Mouse (Mus musculus) MEL (cell line): ENCODE measurements around the gene Zp1.

Experiments
- CHD1 ChIP-seq: IDR thresholded peaks from 2 replicates; pipeline ENCODE4 v1.6.1; 2012; ENCODE audit warnings: low read depth, mild to moderate bottlenecking, inconsistent platforms, low read length, improper control_type of control experiment
- EP300 ChIP-seq, 2 experiments: IDR thresholded peaks; 2 replicates each; pipeline ENCODE4 v1.6.1; 2011; ENCODE audit warnings: improper control_type of control experiment in 2 of 2, low read length in 2 of 2, low read depth in 1 of 2, mild to moderate bottlenecking in 1 of 2
- GATA1 ChIP-seq: IDR thresholded peaks from 2 replicates; pipeline ENCODE4 v1.6.1; 2011; ENCODE audit warnings: low read depth, low read length, improper control_type of control experiment
- HCFC1 ChIP-seq: IDR thresholded peaks from 2 replicates; pipeline ENCODE4 v1.6.1; 2012; ENCODE audit warnings: low read depth, mild to moderate bottlenecking, inconsistent platforms, low read length, improper control_type of control experiment, moderate library complexity
- MAFK ChIP-seq: IDR thresholded peaks from 2 replicates; pipeline ENCODE4 v1.6.1; 2011; ENCODE audit warnings: low read depth, mild to moderate bottlenecking, low read length, improper control_type of control experiment, borderline replicate concordance
- MAX ChIP-seq: IDR thresholded peaks from 2 replicates; pipeline ENCODE4 v1.6.1; 2011; ENCODE audit warnings: low read length, improper control_type of control experiment
- POLR2A ChIP-seq, 2 experiments: IDR thresholded peaks; 2 replicates each; pipeline ENCODE4 v1.6.1; 2011 to 2012; ENCODE audit warnings: low read length in 2 of 2, mild to moderate bottlenecking in 2 of 2, control low read depth in 1 of 2, improper control_type of control experiment in 1 of 2, low read depth in 1 of 2, moderate library complexity in 1 of 2; ENCODE audit not compliant: control insufficient read depth in 1 of 2, insufficient read depth in 1 of 2, poor library complexity in 1 of 2
- TAL1 ChIP-seq: IDR thresholded peaks from 2 replicates; pipeline ENCODE4 v1.6.1; 2012; ENCODE audit warnings: mild to moderate bottlenecking, inconsistent platforms, low read length, moderate library complexity, mixed read lengths

- TF ChIP-seq GATA1 = no peak
- TF ChIP-seq POLR2A (IDR thresholded peaks at IDR 0.05; ENCODE audit: control insufficient read depth in 1 of 2, insufficient read depth in 1 of 2, low read depth in 1 of 2, low read length in 2 of 2, poor library complexity in 1 of 2) = no peak
- TF ChIP-seq EP300 (IDR thresholded peaks at IDR 0.05; ENCODE audit: low read depth in 1 of 2, low read length in 2 of 2) = no peak
- no peak for TF ChIP-seq HCFC1
- TF ChIP-seq MAFK = no peak
- TF ChIP-seq CHD1 = no peak
- TF ChIP-seq MAX = no peak
- no peak for TF ChIP-seq TAL1
Measured at GRCm38 (mm10) chr19:10900315-10900714, 20.1 kb downstream of the Zp1 start.
